Mouse (Mus musculus): Measurements from ENCODE around the gene Ttc36. TPM values are rescaled to one million over a fixed set of nuclear protein-coding genes. Genes with fewer than 3 reads are reported as not detected.

Ttc36 gene
- polyA plus RNA-seq, 2 experiments = 40.4 to 72.0 TPM

GRCm38 (mm10) chr9:44830506-44830905, 27.6 kb upstream of the Ttc36 start:
- DNase-seq (ENCODE audit: low read depth in 3 of 3, low spot score in 3 of 3) (no peak), ATAC-seq (ENCODE audit: insufficient read depth) (no peak)
- no peak overlapping the region for H3K4me2 ChIP-seq (ENCODE audit: low read depth)
- TF ChIP-seq EP300 (IDR thresholded peaks at IDR 0.05; ENCODE audit: low read depth) (no peak), CTCF (IDR thresholded peaks at IDR 0.05; ENCODE audit: low read depth) (no peak)
- no peak overlapping the region for H3K9ac ChIP-seq (replicated peaks)
- H3K27me3 ChIP-seq (ENCODE audit: control insufficient read depth, insufficient read depth, low read length) = no peaks in the 10 kb centered on the region
- H3K4me3 ChIP-seq (ENCODE audit: insufficient read depth in 1 of 2, low read depth in 2 of 2, low read length in 2 of 2) = no peak overlapping the region
- H3K4me1 ChIP-seq (replicated peaks; ENCODE audit: control insufficient read depth in 2 of 2, insufficient read depth in 2 of 2, low read length in 1 of 2) = no peaks in the 10 kb centered on the region
- 64% methylated on average over 2 of the region's 2 CpGs for WGBS (ENCODE audit: insufficient replicate concordance)
- peaks cover 43% of the 10 kb centered on the region for H3K36me3 ChIP-seq (replicated peaks; ENCODE audit: control insufficient read depth, insufficient read depth, low read depth)
- no peak overlapping the region for H3K27ac ChIP-seq
- H3K9me3 ChIP-seq (ENCODE audit: control insufficient read depth, low read length) = no peaks in the 10 kb centered on the region

GRCm38 (mm10) chr9:44828944-44829343, 26.1 kb upstream of the Ttc36 start:
- TF ChIP-seq CTCF (IDR thresholded peaks at IDR 0.05; ENCODE audit: low read depth) (no peak), EP300 (IDR thresholded peaks at IDR 0.05; ENCODE audit: low read depth) (no peak)
- Histone ChIP-seq H3K4me2 (ENCODE audit: low read depth) (no peak overlapping the region), H3K9ac (replicated peaks) (no peak overlapping the region), H3K27me3 (ENCODE audit: control insufficient read depth, insufficient read depth, low read length) (no peaks in the 10 kb centered on the region), H3K9me3 (ENCODE audit: control insufficient read depth, low read length) (no peaks in the 10 kb centered on the region), H3K27ac (no peak overlapping the region), H3K4me3 (ENCODE audit: insufficient read depth in 1 of 2, low read depth in 2 of 2, low read length in 2 of 2) (no peak overlapping the region), H3K36me3 (replicated peaks; ENCODE audit: control insufficient read depth, insufficient read depth, low read depth) (peaks cover 53% of the 10 kb centered on the region), H3K4me1 (replicated peaks; ENCODE audit: control insufficient read depth in 2 of 2, insufficient read depth in 2 of 2, low read length in 1 of 2) (no peaks in the 10 kb centered on the region)
- DNase-seq (ENCODE audit: low read depth in 3 of 3, low spot score in 3 of 3) (no peak), ATAC-seq (ENCODE audit: insufficient read depth) (no peak)
- 80% methylated on average over 11 of the region's 11 CpGs for WGBS (ENCODE audit: insufficient replicate concordance)

GRCm38 (mm10) chr9:44826660-44827059, 23.8 kb upstream of the Ttc36 start:
- 88% methylated on average over 7 of the region's 7 CpGs for WGBS (ENCODE audit: insufficient replicate concordance)
- DNase-seq (ENCODE audit: low read depth in 3 of 3, low spot score in 3 of 3) = no peak

GRCm38 (mm10) chr9:44819920-44820827, 17.3 kb upstream of the Ttc36 start:
- no peak for TF ChIP-seq CTCF (IDR thresholded peaks at IDR 0.05; ENCODE audit: low read depth)
- TF ChIP-seq EP300 (IDR thresholded peaks at IDR 0.05; ENCODE audit: low read depth) = no peak
- ATAC-seq (ENCODE audit: insufficient read depth) (no peak), DNase-seq (ENCODE audit: low read depth in 3 of 3, low spot score in 3 of 3) (no peak)
- H3K4me1 ChIP-seq (replicated peaks; ENCODE audit: control insufficient read depth in 2 of 2, insufficient read depth in 2 of 2, low read length in 1 of 2) = no peaks in the 10 kb centered on the region
- WGBS (ENCODE audit: insufficient replicate concordance) = 84% methylated on average over 15 of the region's 15 CpGs
- no peaks in the 10 kb centered on the region for H3K9me3 ChIP-seq (ENCODE audit: control insufficient read depth, low read length)
- no peak overlapping the region for H3K9ac ChIP-seq (replicated peaks)
- peaks cover 70% of the 10 kb centered on the region for H3K36me3 ChIP-seq (replicated peaks; ENCODE audit: control insufficient read depth, insufficient read depth, low read depth)
- no peak overlapping the region for H3K27ac ChIP-seq
- H3K4me3 ChIP-seq (ENCODE audit: insufficient read depth in 1 of 2, low read depth in 2 of 2, low read length in 2 of 2) = no peak overlapping the region
- no peak overlapping the region for H3K4me2 ChIP-seq (ENCODE audit: low read depth)
- H3K27me3 ChIP-seq (ENCODE audit: control insufficient read depth, insufficient read depth, low read length) = no peaks in the 10 kb centered on the region

More at GRCm38 (mm10) chr9:44826660-44827059, 23.8 kb upstream of the Ttc36 start:
- H3K4me1 ChIP-seq (replicated peaks; ENCODE audit: control insufficient read depth in 2 of 2, insufficient read depth in 2 of 2, low read length in 1 of 2) = no peaks in the 10 kb centered on the region
- ATAC-seq (ENCODE audit: insufficient read depth) = no peak
- no peak overlapping the region for H3K4me3 ChIP-seq (ENCODE audit: insufficient read depth in 1 of 2, low read depth in 2 of 2, low read length in 2 of 2)
- H3K4me2 ChIP-seq (ENCODE audit: low read depth) = no peak overlapping the region
- TF ChIP-seq CTCF (IDR thresholded peaks at IDR 0.05; ENCODE audit: low read depth) (no peak), EP300 (IDR thresholded peaks at IDR 0.05; ENCODE audit: low read depth) (no peak)
- H3K9me3 ChIP-seq (ENCODE audit: control insufficient read depth, low read length) = no peaks in the 10 kb centered on the region
- no peak overlapping the region for H3K9ac ChIP-seq (replicated peaks)
- H3K27ac ChIP-seq = no peak overlapping the region
- no peaks in the 10 kb centered on the region for H3K27me3 ChIP-seq (ENCODE audit: control insufficient read depth, insufficient read depth, low read length)
- H3K36me3 ChIP-seq (replicated peaks; ENCODE audit: control insufficient read depth, insufficient read depth, low read depth) = peaks cover 66% of the 10 kb centered on the region

- no peaks in the 10 kb centered on the region for H3K4me1 ChIP-seq (replicated peaks; ENCODE audit: control insufficient read depth in 2 of 2, insufficient read depth in 2 of 2, low read length in 1 of 2)
- WGBS (ENCODE audit: insufficient replicate concordance) = 59% methylated on average over 5 of the region's 5 CpGs
- H3K9ac ChIP-seq (replicated peaks) = no peak overlapping the region
- no peak overlapping the region for H3K4me2 ChIP-seq (ENCODE audit: low read depth)
- no peaks in the 10 kb centered on the region for H3K9me3 ChIP-seq (ENCODE audit: control insufficient read depth, low read length)
- no peak for TF ChIP-seq EP300 (IDR thresholded peaks at IDR 0.05; ENCODE audit: low read depth)
- TF ChIP-seq CTCF (IDR thresholded peaks at IDR 0.05; ENCODE audit: low read depth) = no peak
- no peak overlapping the region for H3K4me3 ChIP-seq (ENCODE audit: insufficient read depth in 1 of 2, low read depth in 2 of 2, low read length in 2 of 2)
- ATAC-seq (ENCODE audit: insufficient read depth) (no peak), DNase-seq (ENCODE audit: low read depth in 3 of 3, low spot score in 3 of 3) (no peak)
- H3K27me3 ChIP-seq (ENCODE audit: control insufficient read depth, insufficient read depth, low read length) = no peaks in the 10 kb centered on the region
- H3K36me3 ChIP-seq (replicated peaks; ENCODE audit: control insufficient read depth, insufficient read depth, low read depth) = peaks cover 76% of the 10 kb centered on the region
- H3K27ac ChIP-seq = no peak overlapping the region
These were observed 14.7 kb upstream of the Ttc36 start for GRCm38 (mm10) chr9:44817522-44817921.
